Mouse (Mus musculus): ENCODE data around the gene Sept5. TPM values are rescaled to one million over a fixed set of nuclear protein-coding genes. Genes with fewer than 3 reads are reported as not detected.

Gene Sept5
- total RNA-seq, 4 experiments from 2014 or later: 8.5 to 18.5 (median 12.0) TPM

- no peak for DNase-seq
Observed at GRCm38 (mm10) chr16:18583169-18583568, 46.6 kb downstream of the Sept5 start.

DNA sequence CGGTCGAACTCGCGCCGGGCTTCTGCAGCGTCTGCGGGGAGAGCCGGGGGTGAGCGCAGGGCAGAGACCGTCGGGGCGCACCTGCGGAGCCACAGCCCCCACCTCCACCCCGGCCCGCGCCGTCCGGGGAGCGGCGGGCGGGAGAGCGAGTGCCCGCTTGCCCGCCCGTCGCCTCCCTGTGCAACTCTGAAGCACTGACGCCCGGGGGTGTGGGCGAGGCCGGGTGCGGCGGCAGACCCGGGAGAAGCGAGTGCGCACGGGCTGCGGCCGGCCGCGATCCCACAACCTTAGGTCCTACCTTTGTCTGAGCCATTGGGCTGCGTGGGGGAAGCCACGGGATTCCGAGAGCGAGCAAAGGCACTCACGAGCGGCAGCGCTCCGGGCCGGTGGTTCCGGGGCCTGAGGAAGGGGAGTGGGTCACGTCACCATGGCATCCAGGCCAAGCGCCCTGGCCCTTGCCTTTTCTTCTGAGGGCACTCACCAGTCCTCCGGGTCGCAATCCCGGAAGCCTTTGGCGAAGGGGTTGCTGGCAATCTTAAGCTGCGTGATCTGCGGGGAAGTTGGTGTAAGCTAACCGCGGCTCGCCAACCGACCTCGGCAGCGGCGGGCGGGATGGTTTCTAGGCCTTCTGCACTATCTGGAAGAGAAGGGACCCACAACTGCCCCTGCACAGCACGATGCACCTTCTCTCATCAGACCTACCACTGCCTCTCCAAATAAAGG lies 47.2 kb downstream of the Sept5 start:
- no peak for DNase-seq

DNA sequence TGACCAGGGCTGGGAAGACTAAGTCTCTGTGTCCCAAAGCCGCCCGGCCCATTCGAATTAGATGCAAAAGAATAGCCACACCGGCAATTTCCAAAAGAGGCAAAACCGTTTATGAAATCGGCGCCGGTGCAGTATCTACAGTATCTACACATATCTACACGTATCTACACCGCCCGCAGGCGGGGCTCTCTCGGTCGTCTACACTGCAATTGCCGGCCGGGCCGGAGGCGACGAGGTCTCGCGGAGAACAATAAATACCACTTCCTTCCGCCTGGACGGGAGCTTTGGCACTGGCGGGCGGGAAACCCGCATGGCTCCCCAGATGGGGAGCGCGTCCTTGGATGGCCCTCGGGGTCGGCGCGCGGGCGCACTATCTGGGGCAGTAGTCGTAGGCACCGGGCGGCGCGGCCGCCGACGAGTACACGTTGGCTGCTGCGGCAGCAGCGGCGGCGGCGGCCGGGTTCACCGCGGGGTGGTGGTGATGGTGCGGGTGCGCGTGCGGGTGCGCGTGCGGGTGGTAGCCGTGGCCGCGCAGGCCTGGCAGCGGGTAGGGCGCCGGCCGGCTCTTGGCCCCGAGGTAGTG lies 48.0 kb downstream of the Sept5 start:
- no peak for DNase-seq

DNA sequence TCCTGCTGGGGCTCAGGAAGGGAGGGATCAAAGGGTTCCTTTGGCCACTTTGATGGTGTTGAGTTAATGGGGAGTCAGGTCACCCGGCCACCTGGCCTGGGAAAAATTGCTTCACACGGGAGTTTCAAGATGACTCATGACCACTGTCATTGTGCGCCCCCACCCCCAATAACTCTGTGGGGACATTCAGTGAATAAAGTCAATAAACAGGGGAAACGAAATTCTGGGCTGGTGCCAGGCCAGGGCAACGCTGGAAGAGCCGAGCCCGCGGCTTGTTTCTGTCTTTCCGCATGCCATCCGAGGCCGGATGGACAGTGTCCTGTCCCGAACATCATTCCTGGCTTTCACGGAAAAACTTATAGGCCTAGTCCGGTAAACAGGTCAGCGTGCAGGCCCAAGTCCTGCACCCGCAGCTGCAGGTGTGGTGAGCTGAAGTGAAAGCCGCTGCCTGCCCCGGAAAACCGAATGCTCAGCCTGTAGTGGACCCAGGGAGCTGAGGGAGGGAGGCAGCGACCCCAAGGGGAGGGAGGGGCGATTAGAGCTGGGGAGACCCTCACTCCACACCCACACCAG lies 48.6 kb downstream of the Sept5 start:
- DNase-seq: no peak

DNA sequence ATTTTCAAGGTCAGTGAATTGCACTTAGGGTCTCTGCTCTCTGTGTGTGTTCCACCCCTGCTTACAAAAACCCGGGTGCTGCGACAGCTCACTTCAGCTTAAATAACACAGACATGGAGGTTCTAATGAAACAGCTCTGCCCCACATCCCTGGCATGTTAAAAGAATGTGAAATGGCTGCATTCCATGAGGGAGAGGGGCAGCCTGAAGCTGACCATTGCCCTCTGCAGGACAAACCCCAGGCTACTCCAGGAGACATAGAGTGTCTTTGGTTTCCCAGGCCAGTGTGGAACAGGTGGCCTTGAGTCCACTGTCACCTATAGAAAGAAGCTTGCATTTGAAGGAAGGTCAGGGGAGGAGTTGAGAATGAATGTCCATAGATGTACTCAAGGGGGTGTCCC lies 49.4 kb downstream of the Sept5 start:
- DNase-seq: no peak

GRCm38 (mm10) chr16:18577599-18578160 lies 52.1 kb downstream of the Sept5 start:
- no peak for DNase-seq

DNA sequence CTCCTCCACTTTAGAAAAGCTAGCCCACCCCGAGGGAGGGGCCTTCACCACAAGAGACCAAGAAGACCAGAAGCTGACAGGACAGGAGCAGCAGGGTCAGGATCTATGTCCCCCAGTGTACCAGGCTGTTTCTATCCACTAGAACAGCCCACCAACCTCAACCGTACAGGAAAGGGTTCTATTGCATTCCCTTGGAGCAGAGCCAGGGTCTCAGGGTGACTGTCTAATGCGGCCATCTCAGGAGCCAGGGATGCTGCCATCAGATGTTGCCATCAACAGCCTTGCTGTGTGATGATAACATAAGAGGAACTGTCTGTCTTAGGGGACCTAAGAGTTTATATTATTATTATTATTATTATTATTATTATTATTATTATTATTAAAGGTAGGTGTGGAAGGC lies 52.7 kb downstream of the Sept5 start:
- no peak for DNase-seq

GRCm38 (mm10) chr16:18574196-18574595 lies 55.6 kb downstream of the Sept5 start:
- peak; percentile 33 for DNase-seq

Other genes with a start within 250 kb of the Sept5 start
- gene Txnrd2, start 203.6 kb downstream of the Sept5 start, total RNA-seq (2022): 100 to 1,000 TPM in 2 of 4 experiments, 10 to 100 TPM in 2; 79.2 to 123 (median 103) TPM
- gene Comt, start 203.1 kb downstream of the Sept5 start, total RNA-seq (2022): 100 to 1,000 TPM; 147 to 201 (median 185) TPM
- gene Gnb1l, start 131.2 kb downstream of the Sept5 start, total RNA-seq (2022): 1 to 10 TPM; 5.1 to 7.0 (median 6.1) TPM
- 1 to 10 TPM; 4.9 to 8.2 (median 5.1) TPM for gene Rtl10, start 131.1 kb downstream of the Sept5 start, total RNA-seq (2022)
- gene Tbx1, start 39.3 kb downstream of the Sept5 start, total RNA-seq (2022): not detected
- not detected for gene Gp1bb, start 7.6 kb downstream of the Sept5 start, total RNA-seq (2022)
- gene Gm49601, start 3.5 kb downstream of the Sept5 start, total RNA-seq (2022): 1 to 10 TPM; 3.6 to 8.5 (median 5.6) TPM
- 10 to 100 TPM in 1 of 4 experiments, 1 to 10 TPM in 3; 7.8 to 12.2 (median 9.4) TPM for gene Cldn5, start 146.9 kb upstream of the Sept5 start, total RNA-seq (2022)
- gene Ufd1, start 181.8 kb upstream of the Sept5 start, total RNA-seq (2022): 100 to 1,000 TPM; 131 to 143 (median 136) TPM
- gene Cdc45, start 182.0 kb upstream of the Sept5 start, total RNA-seq (2022): 10 to 100 TPM in 2 of 4 experiments, 1 to 10 TPM in 2; 7.0 to 12.8 (median 10.0) TPM
- 10 to 100 TPM; 18.5 to 23.9 (median 20.9) TPM for gene 2510002D24Rik, start 206.6 kb upstream of the Sept5 start, total RNA-seq (2022)
- 1 to 10 TPM; 1.7 to 7.3 (median 5.7) TPM for gene Gm28539, start 206.6 kb upstream of the Sept5 start, total RNA-seq (2022)
- 10 to 100 TPM; 42.0 to 53.2 (median 48.0) TPM for gene Mrpl40, start 246.9 kb upstream of the Sept5 start, total RNA-seq (2022)
- 10 to 100 TPM; 31.8 to 59.1 (median 39.6) TPM for gene Hira, start 247.1 kb upstream of the Sept5 start, total RNA-seq (2022)